Mouse (Mus musculus) heart, embryonic 11.5 days (tissue): Measurements from ENCODE around the gene Ifne. TPM values are rescaled to one million over a fixed set of nuclear protein-coding genes. Genes with fewer than 3 reads are reported as not detected.

ENCODE experiments used
- ATAC-seq: fragments of 200-750 bp; cut with Nextera tagmentation; replicated peaks from 2 replicates; pipeline ENCODE4 v1.8.0; 2017; ENCODE audit warnings: moderate library complexity; ENCODE audit not compliant: insufficient number of reproducible peaks, low FRiP score, low TSS enrichment
- H3K27ac ChIP-seq: fragments of 300-500 bp; sonication (generic); 2 replicates; pipeline ENCODE4 v1.5.1; 2014; ENCODE audit warnings: mild to moderate bottlenecking, low read depth, low read length
- H3K27me3 ChIP-seq: fragments of 300-500 bp; sonication (generic); 2 replicates; pipeline ENCODE4 v1.6.1; 2014; ENCODE audit warnings: mild to moderate bottlenecking, low read length, mixed read lengths; ENCODE audit not compliant: control insufficient read depth, insufficient read depth
- H3K36me3 ChIP-seq: fragments of 300-500 bp; sonication (generic); 2 replicates; pipeline ENCODE4 v1.6.1; 2014; ENCODE audit warnings: mild to moderate bottlenecking, low read length, moderate library complexity, mixed read lengths; ENCODE audit not compliant: control insufficient read depth, insufficient read depth
- H3K4me1 ChIP-seq: fragments of 300-500 bp; sonication (generic); 2 replicates; pipeline ENCODE4 v1.6.1; 2014; ENCODE audit warnings: low read length; ENCODE audit not compliant: control insufficient read depth, insufficient read depth
- H3K4me2 ChIP-seq: fragments of 300-500 bp; sonication (generic); 2 replicates; pipeline ENCODE4 v1.6.1; 2014; ENCODE audit warnings: mild to moderate bottlenecking, moderate library complexity
- H3K4me3 ChIP-seq: fragments of 300-500 bp; sonication (generic); 2 replicates; pipeline ENCODE4 v1.5.1; 2014; ENCODE audit warnings: low read depth, low read length
- H3K9ac ChIP-seq: fragments of 300-500 bp; sonication (generic); 2 replicates; pipeline ENCODE4 v1.6.1; 2014; ENCODE audit warnings: mild to moderate bottlenecking, low read depth, low read length, moderate library complexity
- H3K9me3 ChIP-seq: fragments of 300-500 bp; sonication (generic); replicated peaks from 2 replicates; pipeline ENCODE4 v1.6.1; 2016; ENCODE audit warnings: low read length; ENCODE audit not compliant: control insufficient read depth
- WGBS: fragments of 180-500 bp; shearing (Covaris S2); extraction: QIAGEN DNeasy Blood & Tissue Kit; methylation state at CpG from one replicate; pipeline ENCODE4 v1.1.7; 2014; ENCODE audit not compliant: insufficient replicate concordance; 5-methylcytosine and 5-hydroxymethylcytosine counted together
- polyA plus RNA-seq: library from polyadenylated mRNA; unstranded; fragments of >200 nt; fragmentation: Nextera tagmentation; extraction: Ambion mirVana; gene quantifications from 2 replicates; pipeline ENCODE4 v1.2.1, GENCODE M21; 2014

Ifne gene
- polyA plus RNA-seq, 1 experiment from 2014 or later: not detected

DNA sequence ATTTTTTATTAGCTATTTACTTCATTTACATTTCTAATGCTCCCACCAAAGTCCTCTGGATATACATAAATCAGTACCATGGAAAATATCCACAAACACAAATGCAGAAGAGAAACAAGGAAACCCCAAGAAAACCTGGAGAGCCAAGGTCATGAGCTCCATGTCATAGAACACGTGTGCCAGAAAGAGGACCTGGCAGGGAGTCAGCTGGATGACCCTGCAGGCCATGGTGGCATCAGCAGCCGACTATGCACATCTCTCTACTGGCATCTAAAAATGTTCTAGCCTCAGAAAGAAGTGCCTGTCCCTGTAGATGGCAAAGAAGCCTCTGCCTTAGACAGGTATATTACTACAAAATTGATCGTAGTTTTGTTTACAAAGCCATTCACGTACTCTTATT lies 36.3 kb upstream of the Ifne start:
- no peaks in the 10 kb centered on the region for H3K36me3 ChIP-seq
- 74% methylated on average over 4 of the region's 4 CpGs for WGBS
- H3K27me3 ChIP-seq: no peaks in the 10 kb centered on the region
- H3K9me3 ChIP-seq: no peaks in the 10 kb centered on the region
- no peak overlapping the region for H3K27ac ChIP-seq
- H3K4me2 ChIP-seq: no peak overlapping the region
- H3K4me3 ChIP-seq: no peak overlapping the region
- no peak for ATAC-seq
- H3K9ac ChIP-seq: no peak overlapping the region
- H3K4me1 ChIP-seq: no peaks in the 10 kb centered on the region

GRCm38 (mm10) chr4:88913984-88914383 lies 34.0 kb upstream of the Ifne start:
- Histone ChIP-seq H3K4me3 (no peak overlapping the region), H3K4me2 (no peak overlapping the region), H3K27ac (no peak overlapping the region), H3K36me3 (no peaks in the 10 kb centered on the region), H3K27me3 (no peaks in the 10 kb centered on the region), H3K9ac (no peak overlapping the region), H3K9me3 (no peaks in the 10 kb centered on the region), H3K4me1 (no peaks in the 10 kb centered on the region)
- ATAC-seq: no peak
- WGBS: 47% methylated on average over 1 of the region's 1 CpGs

DNA sequence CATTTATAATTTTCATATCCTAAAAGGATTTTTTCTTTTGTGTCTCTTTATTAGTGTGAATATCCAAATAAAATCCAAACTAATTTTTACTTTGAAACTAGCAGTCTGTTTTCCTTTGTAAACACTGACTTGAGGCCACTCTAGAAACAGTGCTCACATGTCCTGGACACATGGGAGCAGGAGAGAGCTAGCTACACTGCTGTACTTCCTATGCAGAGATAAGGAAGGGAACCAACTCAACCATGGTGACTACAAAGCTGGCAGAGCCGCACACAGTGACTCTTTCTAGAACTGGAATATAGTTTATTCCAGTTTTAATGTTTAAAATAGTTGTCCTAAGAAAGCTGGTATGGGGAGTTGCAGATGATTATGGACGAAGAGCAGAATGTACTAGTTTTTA lies 32.9 kb upstream of the Ifne start:
- Histone ChIP-seq H3K9ac (no peak overlapping the region), H3K36me3 (no peaks in the 10 kb centered on the region), H3K4me3 (no peak overlapping the region), H3K27me3 (no peaks in the 10 kb centered on the region), H3K4me1 (no peaks in the 10 kb centered on the region), H3K4me2 (no peak overlapping the region), H3K9me3 (no peaks in the 10 kb centered on the region), H3K27ac (no peak overlapping the region)
- ATAC-seq: no peak
- WGBS: 71% methylated on average over 2 of the region's 2 CpGs

DNA sequence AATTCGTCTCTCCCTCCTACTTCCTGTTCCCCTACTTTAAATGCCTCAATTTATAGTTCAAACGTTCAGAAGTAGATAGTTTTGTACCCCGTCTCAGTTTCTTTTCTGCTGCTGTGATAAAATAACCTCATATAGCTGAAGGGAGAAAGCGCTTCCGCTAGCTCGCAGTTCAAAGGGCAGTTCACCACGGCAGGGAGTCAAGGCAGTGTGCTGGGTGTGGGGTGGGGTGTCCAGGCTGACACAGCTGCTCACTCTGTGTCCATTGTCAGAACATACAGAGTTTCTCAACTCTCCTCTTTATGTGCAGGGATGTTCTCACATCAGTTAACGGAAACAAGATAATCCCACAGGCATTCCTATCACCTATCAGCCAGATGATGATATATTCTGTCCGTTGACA lies 32.2 kb upstream of the Ifne start:
- Histone ChIP-seq H3K9ac (no peak overlapping the region), H3K4me1 (no peaks in the 10 kb centered on the region), H3K36me3 (no peaks in the 10 kb centered on the region), H3K9me3 (no peaks in the 10 kb centered on the region), H3K27me3 (no peaks in the 10 kb centered on the region), H3K4me3 (no peak overlapping the region), H3K4me2 (no peak overlapping the region), H3K27ac (no peak overlapping the region)
- no peak for ATAC-seq
- WGBS: 67% methylated on average over 9 of the region's 9 CpGs

- Histone ChIP-seq H3K4me1 (no peaks in the 10 kb centered on the region), H3K27ac (no peak overlapping the region), H3K9ac (no peak overlapping the region), H3K4me3 (no peak overlapping the region), H3K4me2 (no peak overlapping the region), H3K36me3 (no peaks in the 10 kb centered on the region), H3K27me3 (no peaks in the 10 kb centered on the region), H3K9me3 (no peaks in the 10 kb centered on the region)
- WGBS: 78% methylated on average over 10 of the region's 10 CpGs
- no peak for ATAC-seq
Measured at GRCm38 (mm10) chr4:88909600-88910534, 29.9 kb upstream of the Ifne start.

DNA sequence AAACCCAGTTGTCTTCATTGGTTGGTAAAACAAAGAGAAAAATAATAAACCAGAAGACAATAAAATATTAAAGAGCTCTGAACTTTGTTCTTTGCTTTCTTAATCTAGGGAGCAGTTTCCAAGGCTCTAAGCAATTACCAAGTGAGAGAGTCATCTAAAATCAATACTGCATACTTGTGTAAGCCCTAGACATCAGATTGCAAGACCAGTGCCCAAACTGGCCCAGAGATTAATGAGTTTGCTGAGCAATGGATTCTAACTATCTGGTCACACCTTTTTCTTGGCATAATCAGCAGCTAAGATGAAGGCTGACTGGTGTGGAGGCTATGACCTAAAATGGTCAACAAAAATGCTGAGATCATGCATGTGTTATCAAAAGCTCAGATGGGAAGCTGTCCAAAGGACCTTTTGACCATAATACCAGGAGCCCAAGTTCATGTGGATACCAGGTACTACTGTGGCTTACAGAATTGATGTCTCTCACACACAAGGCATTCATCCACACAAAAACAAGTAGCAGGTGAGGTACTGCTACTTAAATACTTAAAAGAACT lies 13.3 kb upstream of the Ifne start:
- H3K4me2 ChIP-seq: no peak overlapping the region
- H3K27me3 ChIP-seq: no peaks in the 10 kb centered on the region
- H3K27ac ChIP-seq: no peak overlapping the region
- no peaks in the 10 kb centered on the region for H3K9me3 ChIP-seq
- no peaks in the 10 kb centered on the region for H3K36me3 ChIP-seq
- H3K9ac ChIP-seq: no peak overlapping the region
- H3K4me1 ChIP-seq: no peaks in the 10 kb centered on the region
- no peak overlapping the region for H3K4me3 ChIP-seq
- no peak for ATAC-seq

DNA sequence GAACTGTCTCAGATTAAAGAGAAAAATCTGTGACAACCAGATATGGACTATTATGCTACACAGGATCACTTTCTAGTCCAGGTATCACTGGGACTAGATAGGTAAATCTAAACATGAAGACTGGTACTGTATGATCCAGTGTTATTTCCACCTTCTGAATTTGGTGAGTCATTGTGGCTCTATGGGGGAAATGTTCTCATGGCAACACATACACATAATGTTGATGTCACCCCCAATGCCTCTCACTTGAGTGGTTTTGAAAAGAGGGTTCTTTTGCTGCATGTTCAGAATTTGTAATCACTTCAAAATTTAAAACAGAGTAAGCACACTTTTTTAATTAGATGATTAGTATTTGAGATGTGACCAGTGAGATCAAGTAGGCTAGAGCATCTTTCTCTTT lies 8.2 kb upstream of the Ifne start:
- Histone ChIP-seq H3K27ac (no peak overlapping the region), H3K9ac (no peak overlapping the region), H3K4me1 (no peaks in the 10 kb centered on the region), H3K27me3 (no peaks in the 10 kb centered on the region), H3K9me3 (no peaks in the 10 kb centered on the region), H3K4me3 (no peak overlapping the region), H3K4me2 (no peak overlapping the region), H3K36me3 (no peaks in the 10 kb centered on the region)
- ATAC-seq: no peak

GRCm38 (mm10) chr4:88878772-88879171 lies 1.2 kb downstream of the Ifne start:
- Histone ChIP-seq H3K27ac (no peak overlapping the region), H3K4me1 (no peaks in the 10 kb centered on the region), H3K9me3 (no peaks in the 10 kb centered on the region), H3K27me3 (no peaks in the 10 kb centered on the region), H3K4me2 (no peak overlapping the region), H3K36me3 (no peaks in the 10 kb centered on the region), H3K4me3 (no peak overlapping the region), H3K9ac (no peak overlapping the region)
- 69% methylated on average over 4 of the region's 4 CpGs for WGBS
- ATAC-seq: no peak

GRCm38 (mm10) chr4:88878246-88878645 lies 1.8 kb downstream of the Ifne start:
- H3K27ac ChIP-seq: no peak overlapping the region
- no peaks in the 10 kb centered on the region for H3K36me3 ChIP-seq
- H3K4me3 ChIP-seq: no peak overlapping the region
- no peaks in the 10 kb centered on the region for H3K27me3 ChIP-seq
- H3K4me2 ChIP-seq: no peak overlapping the region
- H3K9ac ChIP-seq: no peak overlapping the region
- no peak for ATAC-seq
- no peaks in the 10 kb centered on the region for H3K4me1 ChIP-seq
- 29% methylated on average over 10 of the region's 10 CpGs for WGBS
- H3K9me3 ChIP-seq: no peaks in the 10 kb centered on the region
